Mouse (Mus musculus) 416B (cell line): Measurements from ENCODE around the gene Ttc22.

Experiments used
- DNase-seq: peaks from one replicate; pipeline ENCODE4 v3.0.0; 2011; ENCODE audit warnings: low read depth

Ttc22 gene

DNA sequence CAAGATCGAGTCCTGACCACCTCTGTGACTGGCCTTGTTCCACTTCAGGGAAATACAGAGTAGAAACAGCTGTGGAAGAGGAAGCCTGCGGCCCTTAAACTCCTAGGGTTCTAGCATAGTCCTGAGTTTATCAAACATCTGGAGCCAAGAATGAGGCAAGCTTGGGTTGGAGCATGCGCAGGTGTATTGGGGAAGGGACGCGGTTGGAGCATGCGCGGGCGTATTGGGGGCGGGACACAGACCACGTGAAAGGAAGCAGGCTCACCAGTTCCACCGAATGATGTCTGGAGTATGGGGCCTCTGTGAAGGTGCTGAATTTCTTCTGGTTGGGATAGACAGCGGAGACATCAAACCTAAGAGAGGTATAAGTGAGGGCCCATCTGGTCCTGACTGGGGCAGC is 6.6 kb upstream of the Ttc22 start:
- no peak for DNase-seq

DNA sequence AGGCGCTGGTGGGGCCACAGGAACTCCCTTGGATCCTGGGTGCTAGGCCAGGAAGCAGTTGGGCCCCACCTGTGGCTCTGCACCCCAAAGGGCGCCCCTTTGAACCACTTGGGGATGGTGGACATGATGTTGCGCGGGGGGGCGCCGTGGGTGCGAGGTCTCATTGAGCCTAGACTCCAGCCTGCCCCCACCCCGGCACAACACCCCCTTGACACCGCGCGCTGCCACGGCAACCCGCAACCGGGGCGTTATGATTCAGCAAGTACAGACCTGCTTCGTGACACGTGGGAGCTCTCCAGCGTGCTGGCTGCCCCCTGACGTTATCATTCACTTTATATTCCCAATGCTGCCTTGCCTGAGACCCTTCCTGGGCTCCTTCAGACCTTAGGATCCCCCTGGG is 5.2 kb upstream of the Ttc22 start, which contains the start of gene Lexm:
Lexm (minus strand) TSS at position 186 of the 400 bp plus-strand sequence.
- peak; percentile 19 for DNase-seq

DNA sequence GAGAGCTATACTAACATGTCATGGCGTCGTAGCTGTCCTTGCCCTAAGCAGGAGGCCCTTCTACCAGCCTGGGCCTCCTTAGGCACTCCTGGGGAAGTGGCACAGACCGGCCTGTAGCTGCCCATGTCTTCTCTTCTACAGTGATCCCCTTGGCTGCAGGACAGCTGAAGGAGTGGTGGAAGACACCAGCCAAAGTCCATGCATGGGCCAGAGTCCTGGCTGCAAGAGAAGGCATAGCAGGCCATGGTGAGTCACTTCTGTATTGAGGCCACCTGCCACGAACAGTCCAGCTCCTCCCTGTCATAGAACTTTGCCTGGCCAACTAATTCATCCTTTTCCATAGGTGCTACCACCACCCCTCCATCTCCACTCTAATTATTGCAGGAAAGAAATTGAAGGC is 3.3 kb upstream of the Ttc22 start:
- no peak for DNase-seq

DNA sequence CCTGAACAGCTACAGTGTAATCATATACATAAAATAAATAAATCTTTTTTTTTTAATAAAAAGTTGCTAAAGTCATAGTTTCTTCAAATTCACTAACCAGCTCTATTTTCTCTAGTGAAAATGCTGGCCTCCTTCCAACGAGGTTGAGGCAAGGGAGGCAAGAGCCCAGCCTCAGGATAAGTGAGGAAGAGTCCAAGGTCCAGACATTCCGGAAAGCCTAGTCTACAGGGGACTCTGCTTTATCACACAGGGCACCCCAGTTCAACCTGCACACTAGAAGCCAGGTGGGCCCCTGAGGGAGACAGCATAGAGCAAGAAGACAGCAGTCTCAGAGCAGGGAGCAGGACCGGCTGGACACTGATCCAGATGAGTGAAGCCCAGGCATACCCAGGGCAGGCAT is 804 bp upstream of the Ttc22 start:
- DNase-seq, result no peak

DNA sequence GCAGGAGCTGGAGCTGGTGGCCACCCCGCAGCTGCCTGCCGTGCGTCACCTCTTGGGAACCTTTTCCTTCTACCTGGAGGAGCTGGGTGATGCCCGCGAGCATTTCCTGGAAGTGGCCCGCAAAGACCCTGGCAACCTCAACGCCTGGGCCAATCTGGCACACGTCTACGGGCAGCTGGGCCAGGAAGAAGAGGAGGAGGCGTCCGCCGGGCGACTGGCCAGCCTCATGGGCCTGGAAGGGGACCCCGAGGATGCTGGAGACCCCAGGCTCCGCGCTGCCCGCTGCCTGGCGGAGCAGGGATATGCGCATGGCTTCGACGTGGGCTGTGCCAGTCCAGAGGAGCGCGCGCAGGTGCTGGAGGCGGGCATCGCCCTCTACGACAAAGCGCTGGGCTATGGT is 480 bp downstream of the Ttc22 start:
- DNase-seq, result no peak

DNA sequence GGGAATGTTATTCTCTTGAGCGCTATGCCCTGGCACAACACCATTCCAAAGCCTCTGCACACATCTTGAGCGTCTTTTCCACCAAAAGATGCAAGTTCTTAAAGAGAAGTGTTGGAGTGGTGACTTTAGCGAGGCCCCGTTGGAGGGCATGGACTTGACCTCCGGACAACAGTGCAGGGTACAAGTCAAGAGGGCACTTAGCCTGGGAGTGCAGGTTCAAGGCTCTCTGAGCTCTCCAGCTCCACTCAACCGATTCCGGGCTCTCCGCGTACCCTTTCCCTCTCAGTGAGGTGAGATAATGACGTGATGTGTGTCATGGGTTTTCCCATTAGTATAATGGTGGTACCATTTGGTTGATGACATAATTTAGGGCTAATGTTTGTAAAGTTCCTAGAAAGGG is 2.0 kb downstream of the Ttc22 start:
- DNase-seq, result no peak

DNA sequence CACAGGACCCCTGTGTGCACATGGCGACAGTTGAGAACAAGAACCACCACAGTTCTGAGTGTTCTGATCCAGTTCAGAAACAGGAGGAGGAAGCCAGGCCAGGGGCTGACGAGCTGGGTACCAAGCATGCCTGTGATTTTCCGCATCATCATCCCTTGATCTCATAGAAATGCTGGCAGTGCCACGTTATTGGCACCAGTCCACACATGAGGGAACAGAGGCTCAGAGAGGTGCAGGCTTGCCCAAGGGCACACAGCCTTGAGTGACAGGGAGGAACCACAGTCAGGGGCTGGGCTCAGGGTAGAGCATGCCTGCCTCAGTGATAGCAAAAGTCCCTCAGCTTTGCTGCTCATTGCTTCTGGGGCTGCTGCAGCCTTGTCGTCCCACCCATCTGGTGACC is 5.6 kb downstream of the Ttc22 start:
- DNase-seq, result no peak

DNA sequence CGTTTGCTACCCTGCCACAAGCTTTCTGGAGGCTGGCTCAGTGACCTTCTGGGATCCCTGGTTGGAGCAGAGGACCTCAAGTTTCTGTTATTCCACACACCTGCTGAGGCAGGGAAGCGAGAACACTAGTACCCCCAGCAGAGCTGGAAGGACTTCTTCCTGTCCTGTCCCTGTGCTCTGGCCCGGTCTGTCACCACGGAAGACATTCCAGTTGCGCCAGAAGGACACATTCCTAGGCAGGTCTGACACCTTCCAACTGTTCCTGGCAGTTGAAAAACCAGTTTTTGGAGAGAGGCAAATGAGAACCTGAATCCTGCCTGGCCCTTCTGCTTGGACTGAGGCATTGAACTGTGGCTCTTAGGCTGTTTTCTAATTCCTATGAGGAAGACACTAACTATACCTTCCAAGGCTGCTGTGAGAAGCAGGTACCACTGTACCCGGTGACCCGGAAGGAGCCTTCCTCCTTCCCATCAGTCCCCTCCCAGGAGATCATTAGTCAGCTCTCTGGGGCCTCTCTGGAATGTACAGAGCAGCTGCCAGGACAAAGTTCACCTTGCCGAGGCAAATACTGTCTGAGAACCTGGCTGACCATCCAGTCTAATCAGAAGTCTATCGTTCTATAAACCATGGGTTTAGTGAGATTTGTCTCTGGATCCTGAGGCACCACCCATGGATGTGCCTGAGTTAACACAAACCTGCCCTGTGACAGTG is 6.6 kb downstream of the Ttc22 start:
- no peak for DNase-seq

DNA sequence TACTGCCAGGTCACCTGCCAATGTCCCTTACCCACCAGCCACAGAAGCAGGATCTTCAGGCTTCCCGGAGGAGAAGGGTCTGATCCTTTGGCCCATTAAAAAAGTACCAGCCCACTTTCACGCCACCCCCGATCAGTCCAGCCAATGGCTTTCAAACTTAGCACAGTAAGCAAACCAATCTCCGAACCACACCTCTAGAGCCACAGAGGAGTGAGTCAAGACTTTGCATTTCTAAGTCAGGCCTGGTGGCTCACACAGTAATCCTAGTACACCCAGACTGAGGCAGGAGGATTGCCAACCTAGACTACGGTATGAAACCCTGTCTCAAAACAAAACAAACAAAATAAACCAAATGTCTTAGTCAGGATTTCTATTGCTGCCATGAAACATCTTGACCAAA is 7.1 kb downstream of the Ttc22 start:
- DNase-seq, result no peak

DNA sequence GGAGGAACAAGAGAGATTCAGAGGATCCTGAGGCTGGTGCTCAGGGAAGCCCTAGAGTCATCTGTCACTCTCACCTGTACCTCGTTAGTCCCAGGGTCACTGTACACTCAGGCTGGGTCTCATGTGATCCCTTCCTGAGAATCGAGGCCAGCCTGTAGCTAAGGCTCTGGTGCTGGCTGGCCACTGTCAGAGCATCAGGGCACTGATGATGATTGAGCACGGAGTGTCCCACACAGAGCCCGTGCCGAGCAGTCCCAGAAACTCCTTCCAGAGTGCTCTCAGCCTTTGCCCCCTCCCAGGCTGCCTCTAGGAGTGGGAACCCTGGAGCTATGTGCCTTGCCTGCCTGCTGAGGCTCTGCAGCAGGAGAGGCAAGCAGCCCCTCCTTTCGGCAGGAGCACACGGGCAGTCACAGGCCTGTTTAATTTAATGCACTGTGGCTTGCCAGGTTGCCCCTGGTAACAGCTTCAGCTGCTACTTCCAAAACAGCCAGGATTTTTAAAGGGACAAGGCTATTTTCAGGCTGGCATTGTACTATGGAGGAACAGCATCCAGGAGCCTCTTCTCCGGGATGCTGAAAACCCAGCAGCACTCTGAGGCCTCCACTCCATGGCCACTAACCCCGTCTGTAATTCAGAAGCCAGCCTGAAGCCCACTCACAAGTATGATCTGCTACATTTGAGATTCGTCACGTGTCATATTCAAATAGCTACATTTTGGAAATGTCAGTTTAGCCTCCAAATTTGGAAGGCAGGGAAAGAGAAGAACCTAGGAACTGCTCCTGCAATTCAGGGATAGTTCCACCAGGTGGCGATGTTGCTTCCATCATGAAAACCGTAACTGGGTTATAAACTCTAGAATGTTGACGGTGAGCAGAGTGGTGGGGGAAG is 8.3 kb downstream of the Ttc22 start:
- peak; percentile 64 for DNase-seq

DNA sequence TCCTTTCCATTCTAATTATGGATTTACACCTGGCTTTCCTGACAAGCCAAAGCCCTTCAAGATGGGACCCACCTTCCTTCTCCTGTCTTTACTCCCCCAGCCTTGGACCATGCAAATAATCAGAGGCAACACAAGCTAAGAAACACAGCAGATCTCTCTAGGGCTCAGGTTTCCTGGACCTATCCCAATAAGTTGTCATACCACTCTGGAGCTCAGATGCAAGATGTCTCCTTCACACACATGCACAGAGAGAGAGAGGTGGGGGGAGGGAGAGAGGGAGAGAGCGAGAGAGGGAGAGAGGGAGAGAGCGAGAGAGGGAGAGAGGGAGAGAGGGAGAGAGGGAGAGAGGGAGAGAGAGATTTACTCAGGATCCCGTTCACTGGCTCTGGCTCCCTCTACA is 10.1 kb downstream of the Ttc22 start:
- no peak for DNase-seq

DNA sequence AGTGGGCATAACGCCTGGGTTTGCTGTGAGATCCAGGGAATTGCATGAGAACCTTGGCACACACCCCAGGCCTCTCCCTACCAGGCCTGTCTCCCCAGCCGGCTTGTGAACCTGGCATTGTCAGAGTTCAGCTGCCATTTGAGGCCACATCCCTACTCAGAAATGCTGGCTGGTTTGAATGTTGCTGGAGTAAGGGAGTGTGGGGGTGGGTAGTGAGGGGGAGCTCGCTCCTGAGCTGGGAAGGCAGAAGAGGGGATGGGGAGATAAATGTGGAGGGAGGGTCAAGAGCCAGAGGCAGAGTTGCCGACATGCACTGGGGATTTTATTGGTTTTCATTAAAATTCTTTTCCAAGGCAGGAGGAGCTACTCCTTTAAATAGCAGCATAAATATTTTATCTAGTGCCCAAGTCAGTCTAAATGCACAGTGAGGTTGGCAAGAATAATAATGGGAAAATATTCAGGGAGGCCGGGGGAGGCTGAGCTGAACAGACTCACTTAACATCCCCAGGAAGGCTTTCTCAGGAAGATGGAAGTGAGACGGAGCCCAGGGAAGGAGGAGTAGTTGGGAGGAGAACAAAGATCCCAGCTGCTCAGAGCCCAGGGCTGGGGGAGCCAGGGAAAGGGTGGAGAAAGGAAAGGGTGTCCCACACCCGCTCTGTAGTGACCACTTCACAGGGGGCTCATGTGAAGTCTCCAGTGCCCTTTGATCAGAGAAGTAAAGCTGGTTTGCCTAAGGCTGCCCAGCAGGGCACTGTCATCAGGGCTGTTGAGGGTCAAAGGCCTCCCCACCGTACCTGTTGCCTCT is 11.3 kb downstream of the Ttc22 start:
- DNase-seq, result no peak

DNA sequence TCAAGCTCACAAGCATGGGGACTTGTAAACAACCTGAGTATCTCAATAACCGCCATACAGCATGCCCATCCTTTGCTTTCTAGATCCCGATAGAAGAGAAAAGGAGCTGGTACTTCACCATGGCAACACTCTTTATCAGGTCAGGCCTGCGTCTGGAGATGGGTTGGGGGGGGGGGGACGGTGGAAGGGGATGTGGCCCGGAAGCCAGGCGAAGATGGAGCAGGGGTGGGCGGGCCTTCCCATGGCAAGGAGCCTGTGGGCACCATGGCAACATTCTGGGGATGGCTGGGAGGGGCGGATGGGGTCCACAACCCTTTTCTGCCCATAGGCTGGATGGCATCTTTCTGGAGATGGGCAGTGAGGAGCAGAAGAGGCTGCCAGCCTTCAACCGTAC is 11.9 kb downstream of the Ttc22 start:
- no peak for DNase-seq

DNA sequence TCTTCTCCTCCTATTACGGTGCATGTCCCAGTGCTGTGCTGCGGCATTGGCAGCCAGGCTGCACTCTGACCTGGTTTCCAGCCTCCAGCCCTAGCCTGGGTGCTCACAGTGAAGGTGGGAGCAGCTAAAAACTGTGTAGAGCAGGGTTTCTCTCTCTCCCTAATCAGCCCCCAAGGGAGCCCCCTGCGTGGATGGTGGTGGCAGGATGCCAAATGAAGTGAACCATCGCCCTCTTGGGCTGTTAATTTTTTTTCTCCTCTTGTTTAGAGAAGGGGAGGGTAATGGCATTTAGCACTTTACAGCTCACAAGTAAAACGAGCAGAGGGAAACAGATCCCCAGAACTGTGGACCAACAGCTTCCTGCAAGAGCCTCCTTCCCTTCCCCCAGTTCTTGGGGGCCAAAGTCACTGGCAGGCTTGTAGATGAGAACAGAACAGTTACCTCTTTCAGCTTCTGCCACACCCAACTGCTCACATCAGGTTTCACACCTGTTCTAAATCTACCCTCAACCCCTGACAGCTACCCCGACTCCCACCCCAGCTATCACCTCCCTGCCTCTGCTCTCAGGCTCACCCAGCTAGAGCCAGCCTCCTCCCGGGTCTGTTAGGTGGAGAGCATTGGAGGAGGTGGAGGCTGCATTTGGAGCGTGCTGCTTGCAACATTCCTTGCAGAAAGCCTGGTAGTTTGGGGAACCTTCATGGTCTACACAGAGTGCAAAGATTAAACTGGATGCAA is 21.4 kb downstream of the Ttc22 start:
- DNase-seq, result no peak

DNA sequence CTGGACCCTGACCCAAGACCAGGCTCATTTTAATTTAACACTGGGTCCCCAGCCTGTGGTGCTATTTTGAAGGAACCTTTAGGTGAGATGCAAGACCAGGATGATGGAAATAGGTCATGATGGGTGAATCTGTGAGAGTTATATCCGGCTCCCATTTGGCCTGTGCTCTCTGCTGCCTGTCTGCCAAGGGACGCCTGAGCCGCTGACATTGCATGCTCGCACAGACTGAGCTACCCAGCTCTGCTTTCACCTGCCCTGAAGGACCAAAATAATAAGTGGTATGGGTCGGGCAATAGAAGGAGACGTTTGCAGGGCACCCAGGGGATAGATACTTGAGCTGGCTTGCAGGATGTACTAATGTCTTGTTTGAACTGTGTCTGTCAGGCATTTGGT is 22.0 kb downstream of the Ttc22 start:
- DNase-seq, result no peak

DNA sequence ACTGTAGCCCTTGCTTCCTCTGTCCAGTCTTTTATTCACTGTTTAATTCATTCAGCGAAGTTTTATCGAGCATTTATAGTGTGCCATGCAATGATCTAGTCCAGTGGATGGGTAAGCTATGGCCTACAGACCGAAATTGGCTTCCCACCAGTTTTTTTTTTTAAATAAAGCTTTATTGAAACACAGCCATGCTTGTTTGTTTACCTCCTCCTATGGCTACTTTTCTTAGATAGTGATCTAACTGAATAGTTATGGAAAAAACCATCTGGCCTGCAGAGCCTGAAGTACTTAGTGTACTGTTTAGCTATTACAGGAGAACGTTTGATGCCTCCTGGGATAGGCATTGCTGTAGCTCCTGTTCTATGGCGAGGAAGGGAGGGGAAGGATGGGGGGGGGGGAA is 23.6 kb downstream of the Ttc22 start:
- no peak for DNase-seq

DNA sequence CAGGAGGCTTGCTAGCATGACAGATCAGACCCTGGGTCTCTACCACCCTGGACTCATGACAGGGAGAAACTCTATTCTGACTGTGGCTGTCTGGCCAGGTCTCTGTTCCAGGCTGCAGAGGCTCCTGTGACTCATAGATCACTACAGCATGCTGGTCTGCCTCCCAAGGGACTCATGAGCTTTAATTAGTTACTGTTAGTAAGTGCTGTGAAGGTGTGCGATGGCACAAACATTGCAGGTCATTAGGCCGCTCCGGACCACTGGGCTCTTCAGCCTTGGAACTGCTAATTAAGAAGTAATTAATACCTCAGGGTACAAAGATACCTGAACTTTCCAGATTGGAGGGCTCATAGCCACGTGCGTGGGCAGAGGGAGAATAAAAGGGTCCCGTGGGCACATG is 24.9 kb downstream of the Ttc22 start:
- DNase-seq, result no peak

DNA sequence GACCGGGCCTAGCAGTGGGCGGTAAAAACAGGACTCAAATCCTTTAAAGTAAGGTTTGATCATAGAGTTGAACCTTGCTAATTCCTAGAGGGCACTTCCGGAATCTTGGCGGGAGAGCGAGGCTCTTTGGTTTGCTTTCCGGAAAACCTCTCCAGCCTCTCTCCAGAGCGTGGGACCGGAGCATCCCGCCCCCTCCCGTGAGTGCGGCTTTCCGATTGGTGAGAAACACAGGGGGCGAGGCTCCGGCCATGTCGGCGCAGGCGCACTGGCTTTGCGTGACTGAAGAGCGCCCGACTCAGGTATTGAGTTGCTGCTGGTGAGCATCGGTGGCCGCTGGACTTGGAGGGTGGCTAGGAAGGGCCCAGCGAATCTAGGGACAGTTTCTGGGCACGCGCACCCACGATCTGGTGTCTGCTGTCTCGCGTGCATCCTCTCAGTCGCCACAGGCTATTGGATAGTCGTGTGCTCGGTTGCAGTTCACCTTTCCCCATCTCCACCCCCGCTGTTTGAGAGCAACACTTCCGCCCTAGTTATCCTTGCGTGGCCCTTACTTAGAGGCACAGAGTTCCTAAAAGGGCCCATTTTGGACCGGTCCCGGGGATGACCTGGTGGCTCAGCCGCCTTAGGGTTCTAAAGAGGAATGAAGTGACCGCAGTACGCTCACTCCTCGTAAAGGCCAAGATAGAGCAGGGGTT is 28.7 kb downstream of the Ttc22 start, which contains the start of gene Pars2:
Pars2 (plus strand) TSS at position 237 of the 695 bp plus-strand sequence.
- DNase-seq, result peak; percentile 98

DNA sequence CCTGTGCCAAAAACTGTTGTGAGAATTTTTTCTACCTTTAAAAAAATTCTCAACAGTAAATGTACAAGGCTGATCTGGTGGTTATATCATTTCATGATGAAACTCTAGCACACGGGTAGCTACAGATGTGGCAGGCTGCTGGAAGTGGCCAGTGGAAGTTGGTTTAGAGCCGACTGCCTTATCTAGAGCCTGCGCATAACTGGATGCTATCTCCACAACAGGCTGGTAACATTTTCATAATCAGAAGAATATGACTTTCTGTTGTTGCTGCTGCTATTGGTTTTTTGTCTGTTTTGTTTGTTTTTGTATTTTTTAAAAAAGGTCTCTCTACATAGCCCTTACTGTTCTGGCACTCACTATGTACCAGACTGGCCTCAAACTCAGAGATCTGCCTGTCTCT is 30.3 kb downstream of the Ttc22 start:
- no peak for DNase-seq

DNA sequence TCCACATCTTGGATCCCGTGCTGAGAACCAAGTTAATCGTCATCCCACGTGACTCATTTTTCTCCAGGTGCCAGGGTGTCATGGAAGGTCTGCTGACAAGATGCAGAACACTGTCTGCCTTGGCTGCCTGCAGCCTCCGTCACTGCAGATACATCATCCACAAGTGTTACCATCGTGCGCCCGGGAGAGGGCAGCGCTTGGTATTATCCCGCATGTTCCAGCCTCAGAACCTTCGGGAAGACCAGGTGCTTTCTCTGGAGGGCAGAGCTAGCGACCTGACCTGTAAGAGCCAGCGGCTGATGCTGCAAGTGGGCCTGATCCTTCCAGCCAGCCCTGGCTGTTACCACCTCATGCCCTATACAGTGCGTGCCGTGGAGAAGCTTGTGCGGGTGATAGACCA is 30.8 kb downstream of the Ttc22 start:
- no peak for DNase-seq

DNA sequence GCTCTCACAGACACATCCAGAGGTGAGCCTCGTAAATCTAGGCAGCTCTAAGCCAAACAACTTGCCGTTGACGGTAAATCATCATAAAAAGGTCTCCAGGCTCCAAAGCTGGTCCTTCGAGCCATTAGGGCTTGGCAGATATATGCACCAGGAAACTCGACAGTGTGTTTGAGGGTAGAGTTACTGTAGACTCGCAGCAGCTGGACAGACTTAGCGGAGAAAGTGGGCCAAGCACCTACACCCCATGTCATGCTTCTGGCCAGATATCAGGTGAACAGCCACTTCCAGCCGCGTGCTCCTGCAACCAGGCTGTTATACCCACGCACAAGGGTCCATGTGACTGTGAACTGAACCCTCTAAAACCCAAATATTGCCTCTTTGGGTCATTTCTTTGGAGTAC is 33.4 kb downstream of the Ttc22 start:
- DNase-seq, result no peak
